Mouse (Mus musculus): ENCODE results near the gene Cpa2.

Gene Cpa2

GRCm38 (mm10) chr6:30541009-30541799, at the start of gene Cpa2:
TSS of gene Cpa2 (plus strand) at chr6:30541582.
- DNase-seq = no peak

GRCm38 (mm10) chr6:30499049-30499448, 42.3 kb upstream of the Cpa2 start:
- no peak for DNase-seq

- no peak for DNase-seq
Observed at GRCm38 (mm10) chr6:30508824-30509223, 32.6 kb upstream of the Cpa2 start.

DNA sequence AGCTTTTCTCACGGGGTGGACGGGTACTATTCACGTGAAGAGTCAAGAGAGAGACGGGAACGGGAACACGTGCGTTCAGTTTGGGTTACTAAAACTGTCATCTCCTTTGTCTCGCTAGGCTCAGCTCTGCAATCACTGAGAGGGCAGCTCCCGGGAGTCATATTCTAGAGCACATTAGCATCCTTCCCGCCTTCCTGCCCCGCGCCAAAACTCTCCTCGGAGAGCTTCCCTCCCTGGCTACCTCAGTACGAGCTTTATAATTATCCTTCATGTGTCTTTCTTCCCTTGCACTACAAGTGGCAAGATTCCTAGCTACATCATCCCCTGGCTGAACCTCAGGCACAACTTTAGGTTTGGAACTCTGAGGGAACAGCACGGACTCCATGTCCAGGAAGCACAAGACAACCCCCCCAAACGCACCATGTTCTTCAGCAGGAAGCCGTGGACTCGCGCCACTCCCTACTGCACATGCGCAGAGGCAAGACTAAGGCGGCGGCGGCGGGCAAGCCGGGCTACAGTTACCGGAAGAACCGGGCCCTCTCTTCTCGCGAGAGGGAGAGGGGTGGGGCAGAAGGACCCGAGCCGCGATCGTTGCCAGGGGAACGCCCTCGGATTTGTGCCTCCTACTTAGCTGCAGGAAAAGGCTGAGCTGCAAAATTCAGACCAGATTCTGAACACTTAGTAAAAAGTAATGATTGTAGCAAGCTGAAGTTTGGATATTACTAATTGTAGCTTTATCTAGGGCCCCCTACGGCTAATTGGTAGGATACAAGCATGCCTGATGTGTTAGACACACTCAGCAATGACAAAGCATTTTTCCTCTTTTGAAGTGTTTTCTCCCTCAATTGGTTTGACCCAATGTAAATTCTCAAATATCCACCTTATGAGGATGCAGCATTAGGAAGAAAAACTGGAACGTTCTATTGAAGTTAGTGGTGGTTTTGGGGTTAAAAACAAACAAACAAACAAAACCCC, 31.8 kb upstream of the Cpa2 start, which contains the start of the genes Tmem209 and Ssmem1:
Gene Tmem209 (minus strand): TSS at position 519 of the 975 bp plus-strand sequence.
Gene Ssmem1 (plus strand): TSS at position 585 of the 975 bp plus-strand sequence.
- peak; percentile 100 for DNase-seq

- no peak for DNase-seq
Observed at GRCm38 (mm10) chr6:30510291-30510690, 31.1 kb upstream of the Cpa2 start.

DNA sequence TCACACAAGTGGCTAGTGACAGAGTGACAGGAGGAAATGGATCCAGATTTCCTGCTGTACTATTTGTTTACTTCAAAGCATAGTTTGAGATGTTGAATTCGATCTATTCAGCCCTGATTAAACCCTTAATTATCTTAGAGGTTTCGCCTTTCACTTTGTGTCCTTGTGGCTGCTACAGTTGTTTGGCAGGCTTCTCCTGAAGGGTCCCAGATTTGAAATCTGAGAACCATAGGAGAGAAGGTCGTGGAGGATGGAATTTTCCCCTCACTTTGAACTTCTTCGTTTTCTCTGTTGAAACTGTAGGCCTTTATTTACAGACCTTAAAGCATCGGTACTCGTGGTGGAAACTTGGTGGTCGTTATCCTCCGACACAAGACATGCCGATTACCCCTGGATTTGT, 27.1 kb upstream of the Cpa2 start:
- DNase-seq = no peak

DNA sequence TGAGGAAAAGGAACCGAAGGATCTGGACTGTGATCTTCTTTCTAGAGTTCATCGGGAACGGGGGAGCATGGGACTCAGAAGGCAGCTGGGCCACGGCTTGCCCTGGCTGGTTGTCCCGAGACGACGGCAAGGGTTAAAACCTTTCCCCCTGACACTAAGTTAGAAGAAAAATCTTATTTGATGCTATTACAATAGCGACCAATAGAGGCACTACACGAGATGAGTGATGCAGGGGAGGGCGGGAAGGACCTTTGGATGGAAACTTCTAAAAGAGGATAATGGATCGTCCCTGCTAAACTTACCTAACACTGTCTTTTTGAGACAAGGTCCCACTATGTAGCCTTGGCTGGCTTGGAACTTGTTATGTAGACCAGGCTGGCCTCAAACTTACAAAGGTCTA, 21.0 kb upstream of the Cpa2 start:
- DNase-seq = no peak

- no peak for DNase-seq
Observed at GRCm38 (mm10) chr6:30525456-30526332, 15.7 kb upstream of the Cpa2 start.

- DNase-seq = no peak
Observed at GRCm38 (mm10) chr6:30526586-30527515, 14.5 kb upstream of the Cpa2 start.

GRCm38 (mm10) chr6:30528800-30529199, 12.6 kb upstream of the Cpa2 start:
- no peak for DNase-seq

DNA sequence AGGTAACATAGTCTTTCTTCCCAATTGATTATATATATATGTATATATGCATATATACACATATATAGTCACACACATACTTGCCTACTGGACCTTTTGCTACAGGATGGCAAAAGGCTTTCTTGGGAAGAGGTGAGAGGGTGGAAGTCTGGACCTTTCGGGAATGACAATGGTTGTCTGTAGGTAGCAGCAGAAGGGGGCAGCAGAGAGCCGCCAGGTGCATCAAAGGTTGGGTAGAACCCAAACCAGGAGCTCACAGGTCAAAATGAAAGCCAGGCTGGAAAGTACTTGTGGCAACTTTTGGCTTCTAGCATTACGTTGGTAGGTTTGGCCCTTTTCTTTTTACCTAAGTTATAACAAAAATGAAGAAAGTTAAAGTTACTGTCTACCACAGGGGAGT, 6.0 kb upstream of the Cpa2 start:
- peak; percentile 68 for DNase-seq

GRCm38 (mm10) chr6:30538240-30538639, 3.1 kb upstream of the Cpa2 start:
- DNase-seq = no peak

DNA sequence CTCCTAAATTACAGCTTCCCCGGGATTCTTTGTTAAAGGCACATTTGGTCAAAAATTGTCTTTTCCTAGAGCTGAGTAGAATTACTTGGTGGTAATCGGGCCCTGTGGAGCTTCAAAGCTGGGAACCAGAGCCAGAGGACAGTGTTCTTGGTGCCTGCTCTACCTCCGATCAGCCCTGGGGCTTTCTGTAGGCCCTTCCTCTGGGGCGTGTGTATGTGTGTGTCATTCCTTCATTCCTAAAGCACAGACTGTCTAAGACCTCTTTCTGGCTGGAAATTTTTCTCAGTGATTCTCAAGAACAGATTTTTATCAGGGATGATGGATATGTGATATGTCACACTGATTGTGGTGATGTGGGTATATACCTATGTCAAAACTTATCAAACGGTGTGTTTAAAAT, 2.6 kb upstream of the Cpa2 start:
- DNase-seq = no peak

DNA sequence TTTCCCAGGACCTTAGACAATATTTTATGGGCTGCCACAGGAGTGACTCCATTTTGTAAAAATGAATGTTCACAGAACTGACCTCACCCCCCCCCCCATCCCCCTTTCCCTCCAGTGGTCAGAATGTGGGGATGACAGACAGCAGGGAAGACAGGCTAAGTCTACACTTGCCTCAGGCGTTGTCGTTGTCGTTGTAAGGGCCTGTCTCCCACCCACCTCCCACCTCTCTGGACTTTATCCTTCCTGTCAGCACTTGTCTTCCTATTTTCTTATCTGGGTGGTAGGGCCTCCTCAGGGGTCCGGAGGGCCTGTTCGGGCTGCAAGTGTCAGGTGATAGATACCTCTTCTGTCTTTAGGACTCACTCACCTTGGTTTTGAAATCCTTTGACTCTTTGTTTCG, 895 bp downstream of the Cpa2 start:
- DNase-seq = no peak

- no peak for DNase-seq
Observed at GRCm38 (mm10) chr6:30543077-30543476, 1.7 kb downstream of the Cpa2 start.

DNA sequence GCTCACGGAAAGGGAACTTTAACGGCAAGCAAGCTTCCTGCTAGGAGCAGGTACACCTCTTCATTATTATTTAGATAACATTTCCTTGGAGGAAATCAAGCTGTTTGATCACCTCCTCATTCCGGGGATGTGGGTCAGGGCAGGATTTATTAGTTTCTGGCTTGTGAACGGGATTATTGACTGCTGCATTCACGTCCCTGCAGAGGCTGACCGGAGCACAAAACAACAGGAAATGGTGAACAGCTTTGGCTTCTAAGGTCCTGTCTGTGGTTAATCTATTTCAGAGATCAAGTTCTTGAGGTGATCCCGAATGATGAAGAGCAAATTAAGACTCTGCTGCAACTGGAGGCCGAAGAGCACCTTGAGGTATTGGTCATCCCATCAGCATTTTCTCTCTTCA, 2.5 kb downstream of the Cpa2 start:
- no peak for DNase-seq

- no peak for DNase-seq
Observed at GRCm38 (mm10) chr6:30545689-30546088, 4.3 kb downstream of the Cpa2 start.

- DNase-seq = no peak
Observed at GRCm38 (mm10) chr6:30546571-30547273, 5.3 kb downstream of the Cpa2 start.

GRCm38 (mm10) chr6:30547274-30547645, 5.9 kb downstream of the Cpa2 start:
- no peak for DNase-seq

DNA sequence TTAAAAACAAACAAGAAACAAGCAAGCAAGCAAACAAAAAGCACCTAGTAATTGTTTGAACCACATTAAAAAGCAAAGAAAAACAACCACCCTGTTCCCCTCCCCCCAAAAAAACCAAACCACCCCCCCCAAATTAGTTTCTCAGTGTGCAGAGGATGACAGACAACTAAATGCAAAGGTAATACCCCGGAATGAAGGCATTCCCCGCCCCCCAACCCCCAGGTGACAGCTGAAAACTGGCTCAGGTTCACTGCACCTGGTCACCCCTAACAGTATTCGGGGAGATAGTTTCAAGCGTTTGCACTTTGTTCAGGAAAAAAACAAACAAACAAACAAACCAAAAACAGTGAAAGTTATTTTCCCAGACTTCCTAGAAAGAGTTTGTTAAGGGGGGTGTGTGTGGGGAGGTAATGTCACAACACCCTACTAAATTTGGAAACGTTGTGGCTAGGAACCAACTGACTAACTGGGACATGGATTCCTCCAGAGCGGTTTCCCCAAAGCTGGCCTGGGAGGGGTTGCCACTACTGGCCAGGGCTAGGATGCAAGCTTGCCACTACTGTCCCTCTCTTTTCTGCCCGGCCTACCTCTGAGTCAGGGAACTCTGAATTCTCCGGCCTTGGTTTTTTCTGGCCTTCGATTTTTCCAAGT, 6.4 kb downstream of the Cpa2 start:
- peak; percentile 47 for DNase-seq
